Mouse (Mus musculus) A20 (cell line): ENCODE results near the gene Crtc2.
"Not testable (repeated sequence)": the region's sequence is repeated elsewhere in the genome, so short reads cannot be mapped to it uniquely, and the experiment has no call there.

ENCODE experiments used
- DNase-seq: peaks from one replicate; pipeline ENCODE4 v3.0.0-alpha.2; 2011; ENCODE audit warnings: low read depth, low spot score

The Crtc2 gene

GRCm38 (mm10) chr3:90266901-90267775 lies 13.2 kb downstream of the Crtc2 start:
- DNase-seq: no peak

GRCm38 (mm10) chr3:90268190-90268589 lies 14.2 kb downstream of the Crtc2 start:
- DNase-seq: no peak

- no peak for DNase-seq
These were observed 15.0 kb downstream of the Crtc2 start for GRCm38 (mm10) chr3:90268971-90269370.

- no peak for DNase-seq
These were observed 16.8 kb downstream of the Crtc2 start for GRCm38 (mm10) chr3:90270784-90271183.

- no peak for DNase-seq
These were observed 18.2 kb downstream of the Crtc2 start for GRCm38 (mm10) chr3:90272170-90272569.

GRCm38 (mm10) chr3:90273855-90274254 lies 19.9 kb downstream of the Crtc2 start:
- DNase-seq: no peak

GRCm38 (mm10) chr3:90275286-90275685 lies 21.3 kb downstream of the Crtc2 start:
- no peak for DNase-seq

- no peak for DNase-seq
These were observed 22.9 kb downstream of the Crtc2 start for GRCm38 (mm10) chr3:90276858-90277257.

GRCm38 (mm10) chr3:90277793-90278192 lies 23.8 kb downstream of the Crtc2 start:
- no peak for DNase-seq

- no peak for DNase-seq
These were observed 24.2 kb downstream of the Crtc2 start for GRCm38 (mm10) chr3:90278211-90278610.

- no peak for DNase-seq
These were observed 25.3 kb downstream of the Crtc2 start for GRCm38 (mm10) chr3:90279216-90279615.

GRCm38 (mm10) chr3:90279743-90280142 lies 25.8 kb downstream of the Crtc2 start:
- DNase-seq: no peak

- DNase-seq: no peak
These were observed 26.7 kb downstream of the Crtc2 start for GRCm38 (mm10) chr3:90280708-90281107.

- no peak for DNase-seq
These were observed 30.2 kb downstream of the Crtc2 start for GRCm38 (mm10) chr3:90284150-90284549.

GRCm38 (mm10) chr3:90289403-90289802 lies 35.4 kb downstream of the Crtc2 start:
- not testable (repeated sequence) for DNase-seq

GRCm38 (mm10) chr3:90290602-90291001 lies 36.6 kb downstream of the Crtc2 start:
- no peak for DNase-seq

GRCm38 (mm10) chr3:90291982-90292344 lies 38.0 kb downstream of the Crtc2 start:
- DNase-seq: no peak

GRCm38 (mm10) chr3:90292345-90293275 lies 38.6 kb downstream of the Crtc2 start, which contains the start of gene Gatad2b:
Gene Gatad2b, plus strand, starts transcription at chr3:90293178.
- DNase-seq: peak; percentile 99

GRCm38 (mm10) chr3:90293352-90294063 lies 39.5 kb downstream of the Crtc2 start:
- peak; percentile 84 for DNase-seq

GRCm38 (mm10) chr3:90294064-90294440 lies 40.1 kb downstream of the Crtc2 start:
- DNase-seq: peak; percentile 48

GRCm38 (mm10) chr3:90294651-90295050 lies 40.7 kb downstream of the Crtc2 start:
- DNase-seq: no peak

GRCm38 (mm10) chr3:90305801-90306200 lies 51.8 kb downstream of the Crtc2 start:
- DNase-seq: no peak
